Mouse (Mus musculus) forebrain, embryonic 15.5 days (tissue): ENCODE results near the gene A930033H14Rik. TPM values are rescaled to one million over a fixed set of nuclear protein-coding genes. Genes with fewer than 3 reads are reported as not detected.
A peak's percentile ranks its signal among the peaks of the same experiment; 100 is the strongest.

Experiments used
- ATAC-seq: fragments of 200-750 bp; cut with Nextera tagmentation; replicated peaks from 2 replicates; pipeline ENCODE4 v1.8.0; 2017; ENCODE audit warnings: mild to moderate bottlenecking, moderate TSS enrichment, moderate library complexity
- H3K27ac ChIP-seq: fragments of 300-500 bp; sonication (generic); replicated peaks from 2 replicates; pipeline ENCODE4 v1.5.1; 2015; ENCODE audit warnings: mild to moderate bottlenecking, inconsistent platforms
- H3K27me3 ChIP-seq: fragments of 300-500 bp; sonication (generic); 2 replicates; pipeline ENCODE4 v1.6.1; 2015; ENCODE audit warnings: inconsistent platforms
- H3K36me3 ChIP-seq: fragments of 300-500 bp; sonication (generic); 2 replicates; pipeline ENCODE4 v1.6.1; 2015; ENCODE audit warnings: mild to moderate bottlenecking, inconsistent platforms
- H3K4me1 ChIP-seq: fragments of 300-500 bp; sonication (generic); 2 replicates; pipeline ENCODE4 v1.6.1; 2015; ENCODE audit warnings: inconsistent platforms
- H3K4me2 ChIP-seq: fragments of 300-500 bp; sonication (generic); replicated peaks from 2 replicates; pipeline ENCODE4 v1.6.1; 2015; ENCODE audit warnings: mild to moderate bottlenecking, inconsistent platforms
- H3K4me3 ChIP-seq: fragments of 300-500 bp; sonication (generic); 2 replicates; pipeline ENCODE4 v1.5.1; 2015; ENCODE audit warnings: mild to moderate bottlenecking, inconsistent platforms
- H3K9ac ChIP-seq: fragments of 300-500 bp; sonication (generic); replicated peaks from 2 replicates; pipeline ENCODE4 v1.6.1; 2015; ENCODE audit warnings: mild to moderate bottlenecking, inconsistent platforms
- H3K9me3 ChIP-seq: fragments of 300-500 bp; sonication (generic); 2 replicates; pipeline ENCODE4 v1.6.1; 2016; ENCODE audit warnings: inconsistent platforms
- WGBS: fragments of 180-500 bp; shearing (Covaris S2); methylation state at CpG from one replicate; pipeline ENCODE4 v1.1.7; 2015; ENCODE audit warnings: mixed read lengths; 5-methylcytosine and 5-hydroxymethylcytosine counted together
- polyA plus RNA-seq: library from polyadenylated mRNA; unstranded; fragments of >200 nt; fragmentation: Nextera tagmentation; extraction: Ambion mirVana; gene quantifications from 2 replicates; pipeline ENCODE4 v1.2.1, GENCODE M21; 2015

Gene A930033H14Rik
- polyA plus RNA-seq, 1 experiment from 2014 or later: 1.2 TPM

DNA sequence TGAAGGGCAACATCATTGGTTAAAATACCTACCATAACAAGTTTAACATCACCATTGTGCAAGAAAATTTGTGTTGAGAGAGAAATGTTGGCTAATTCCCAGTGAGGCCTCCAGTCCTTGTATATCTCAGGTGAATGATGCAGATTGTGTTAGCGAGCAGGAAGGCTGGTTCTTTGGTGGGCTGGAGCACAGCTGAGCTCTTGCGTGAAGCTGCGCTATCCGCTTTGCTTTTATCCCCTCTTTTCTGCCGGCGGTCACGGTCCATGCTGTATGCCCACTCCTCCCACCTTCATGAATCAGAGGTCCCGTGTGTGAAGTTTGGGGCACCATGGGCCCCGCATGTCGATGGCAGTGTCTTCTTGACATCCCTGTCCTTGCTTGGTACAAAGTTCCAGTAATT, 2.9 kb downstream of the A930033H14Rik start:
- 93% methylated on average over 10 of the region's 10 CpGs for WGBS
- H3K27ac ChIP-seq: no peak overlapping the region
- no peak overlapping the region for H3K9ac ChIP-seq
- no peaks in the 10 kb centered on the region for H3K27me3 ChIP-seq
- H3K4me3 ChIP-seq: no peak overlapping the region
- peaks cover 17% of the 10 kb centered on the region for H3K4me1 ChIP-seq
- no peak overlapping the region for H3K4me2 ChIP-seq
- H3K36me3 ChIP-seq: no peaks in the 10 kb centered on the region
- ATAC-seq: no peak
- no peaks in the 10 kb centered on the region for H3K9me3 ChIP-seq

DNA sequence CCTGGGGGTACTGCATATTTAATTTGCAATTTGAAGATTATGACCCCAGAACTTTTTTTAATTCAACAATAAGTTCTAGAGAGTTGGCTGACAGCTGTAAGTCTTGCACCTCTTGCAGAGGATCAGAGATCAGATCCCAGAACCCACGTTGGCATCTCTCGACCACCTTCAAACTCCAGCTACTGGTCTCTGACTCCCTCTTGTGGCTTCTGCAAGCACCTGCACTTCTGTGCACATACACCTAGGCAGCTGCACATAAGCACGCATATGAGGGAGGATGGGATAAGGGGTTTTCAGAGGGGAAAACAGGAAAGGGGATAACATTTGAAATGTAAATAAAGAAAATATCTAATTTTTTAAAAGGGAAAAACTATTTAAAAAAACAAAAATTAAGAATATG, 4.2 kb downstream of the A930033H14Rik start:
- no peak for ATAC-seq
- H3K36me3 ChIP-seq: no peaks in the 10 kb centered on the region
- H3K4me1 ChIP-seq: peaks cover 9% of the 10 kb centered on the region
- H3K27ac ChIP-seq: no peak overlapping the region
- H3K9me3 ChIP-seq: no peaks in the 10 kb centered on the region
- no peak overlapping the region for H3K4me2 ChIP-seq
- WGBS: 96% methylated on average over 3 of the region's 3 CpGs
- no peak overlapping the region for H3K9ac ChIP-seq
- H3K4me3 ChIP-seq: no peak overlapping the region
- H3K27me3 ChIP-seq: no peaks in the 10 kb centered on the region

DNA sequence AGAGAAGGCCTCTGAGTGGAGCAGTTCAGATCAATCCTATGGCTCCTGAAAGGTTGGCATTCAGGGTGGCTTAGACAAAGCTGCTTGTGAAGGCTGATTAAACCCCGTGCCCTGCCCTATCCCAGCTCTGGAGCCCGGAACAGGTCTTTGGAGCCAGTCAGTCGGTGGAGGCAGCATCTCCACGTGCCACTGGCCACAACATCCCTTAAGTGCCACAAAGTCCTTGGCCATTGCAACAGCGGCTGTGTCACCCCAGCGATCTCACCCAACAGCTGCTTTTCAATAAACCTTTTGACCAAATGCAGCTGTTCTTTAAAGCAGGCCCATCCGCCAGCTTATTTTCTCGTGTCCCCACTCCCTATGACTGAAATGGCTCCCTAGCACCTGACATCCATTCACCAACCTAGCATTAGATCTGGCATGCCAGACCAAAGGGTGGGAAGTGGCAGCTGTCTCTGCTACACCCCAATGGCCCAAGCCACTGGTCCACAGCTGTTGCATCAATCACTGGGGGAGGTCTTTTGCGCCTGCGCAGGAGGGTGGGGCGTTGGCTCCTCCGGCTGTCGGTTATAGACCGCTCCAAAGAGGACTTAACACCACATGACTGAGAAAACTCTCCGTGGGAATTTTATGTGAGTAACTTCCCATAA, 4.8 kb downstream of the A930033H14Rik start:
- 85% methylated on average over 15 of the region's 15 CpGs for WGBS

DNA sequence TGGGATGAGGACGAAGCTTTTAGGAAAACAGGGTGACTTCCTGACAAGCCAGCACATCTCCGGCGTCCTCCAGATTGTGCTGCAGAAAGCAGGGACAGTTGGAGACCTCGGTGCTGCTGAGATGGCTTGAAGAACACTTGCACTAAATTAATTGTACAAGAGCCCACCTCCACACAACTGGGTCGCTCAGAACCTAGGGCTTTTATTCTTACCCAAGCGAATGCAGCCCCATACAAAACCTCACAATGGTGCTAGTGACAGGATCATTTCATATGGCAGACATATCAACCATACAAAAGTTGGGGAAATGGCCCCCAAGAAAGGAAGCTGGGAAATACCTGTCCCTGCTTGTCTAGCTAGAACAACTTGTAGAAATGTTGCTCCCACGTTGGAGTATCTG, 5.4 kb downstream of the A930033H14Rik start:
- Histone ChIP-seq H3K36me3 (no peaks in the 10 kb centered on the region), H3K4me2 (no peak overlapping the region)
- no peak for ATAC-seq

More for the DNA sequence above, 4.8 kb downstream of the A930033H14Rik start:
- Histone ChIP-seq H3K4me2 (no peak overlapping the region), H3K27ac (no peak overlapping the region), H3K4me1 (peaks cover 7% of the 10 kb centered on the region; the same call in 1 of the 2 replicates), H3K9me3 (no peaks in the 10 kb centered on the region), H3K9ac (no peak overlapping the region), H3K36me3 (no peaks in the 10 kb centered on the region), H3K27me3 (no peaks in the 10 kb centered on the region), H3K4me3 (no peak overlapping the region)
- ATAC-seq: no peak

DNA sequence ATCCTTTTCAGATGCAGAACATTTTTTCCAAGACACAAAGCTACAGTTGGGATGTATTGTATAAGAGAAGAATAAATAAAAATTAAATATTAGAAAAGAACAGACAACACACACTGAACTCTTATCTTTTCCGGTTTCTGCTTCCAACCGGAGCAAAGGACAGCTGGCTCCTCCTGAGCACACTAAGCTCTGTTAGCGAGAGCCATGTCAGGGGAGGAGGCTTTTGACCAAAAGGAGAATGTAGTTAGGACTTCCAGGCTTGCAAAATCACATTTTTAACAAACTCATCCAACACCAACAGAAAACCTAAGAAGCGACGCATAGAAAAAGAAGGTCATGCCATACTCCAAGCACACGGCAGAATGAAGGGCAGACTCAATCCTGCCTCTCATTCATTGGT, 6.8 kb downstream of the A930033H14Rik start:
- H3K9ac ChIP-seq: no peak overlapping the region
- H3K4me1 ChIP-seq: no peaks in the 10 kb centered on the region
- no peak overlapping the region for H3K4me3 ChIP-seq
- WGBS: 91% methylated on average over 6 of the region's 6 CpGs
- no peaks in the 10 kb centered on the region for H3K9me3 ChIP-seq
- H3K36me3 ChIP-seq: no peaks in the 10 kb centered on the region
- ATAC-seq: no peak
- no peak overlapping the region for H3K27ac ChIP-seq
- no peak overlapping the region for H3K4me2 ChIP-seq
- H3K27me3 ChIP-seq: no peaks in the 10 kb centered on the region

More for the DNA sequence above, 5.4 kb downstream of the A930033H14Rik start:
- Histone ChIP-seq H3K4me3 (no peak overlapping the region), H3K9me3 (no peaks in the 10 kb centered on the region), H3K27ac (no peak overlapping the region), H3K9ac (no peak overlapping the region), H3K27me3 (no peaks in the 10 kb centered on the region), H3K4me1 (peaks cover 7% of the 10 kb centered on the region; the same call in 1 of the 2 replicates)
- 81% methylated on average over 7 of the region's 7 CpGs for WGBS

DNA sequence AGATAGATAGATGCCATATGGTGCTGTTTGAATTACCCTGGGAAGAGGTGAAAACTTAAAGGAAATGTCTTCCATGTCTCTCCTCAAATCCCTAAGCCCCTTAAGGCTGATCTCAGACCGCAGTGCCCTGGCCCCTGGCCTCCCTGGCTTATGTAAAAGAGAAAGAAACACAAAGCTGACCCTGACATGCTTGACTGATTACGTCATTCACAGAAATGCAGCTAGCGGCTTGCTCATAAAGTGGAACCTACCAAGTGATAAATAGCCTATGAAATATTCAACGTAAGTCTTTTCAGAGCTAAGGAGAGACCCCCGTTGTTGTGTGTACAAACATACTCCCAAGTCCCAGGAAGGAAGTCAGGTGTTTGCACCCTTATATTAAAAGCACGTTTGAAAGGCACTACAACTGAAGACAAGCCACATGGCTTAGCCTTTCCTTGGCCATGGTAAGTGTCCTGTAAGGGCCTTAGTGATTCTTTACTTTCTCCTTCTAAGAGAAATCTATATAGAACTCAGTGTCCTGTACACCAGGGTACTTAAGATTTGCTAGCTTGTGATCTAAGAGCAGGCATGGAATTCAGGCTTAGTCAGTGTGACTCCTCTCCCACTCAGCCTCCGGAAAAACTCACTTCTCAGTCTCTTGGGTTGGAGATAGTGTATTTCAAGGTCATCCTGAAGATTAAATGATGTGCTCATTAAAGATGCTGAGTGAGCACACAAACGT, 8.1 kb downstream of the A930033H14Rik start:
- H3K9me3 ChIP-seq: no peaks in the 10 kb centered on the region
- H3K4me2 ChIP-seq: no peak overlapping the region
- no peak overlapping the region for H3K9ac ChIP-seq
- H3K4me3 ChIP-seq: no peak overlapping the region
- H3K36me3 ChIP-seq: no peaks in the 10 kb centered on the region
- ATAC-seq: no peak
- H3K27ac ChIP-seq: no peak overlapping the region
- no peaks in the 10 kb centered on the region for H3K27me3 ChIP-seq
- H3K4me1 ChIP-seq: no peaks in the 10 kb centered on the region
- WGBS: 22% methylated on average over 8 of the region's 8 CpGs

DNA sequence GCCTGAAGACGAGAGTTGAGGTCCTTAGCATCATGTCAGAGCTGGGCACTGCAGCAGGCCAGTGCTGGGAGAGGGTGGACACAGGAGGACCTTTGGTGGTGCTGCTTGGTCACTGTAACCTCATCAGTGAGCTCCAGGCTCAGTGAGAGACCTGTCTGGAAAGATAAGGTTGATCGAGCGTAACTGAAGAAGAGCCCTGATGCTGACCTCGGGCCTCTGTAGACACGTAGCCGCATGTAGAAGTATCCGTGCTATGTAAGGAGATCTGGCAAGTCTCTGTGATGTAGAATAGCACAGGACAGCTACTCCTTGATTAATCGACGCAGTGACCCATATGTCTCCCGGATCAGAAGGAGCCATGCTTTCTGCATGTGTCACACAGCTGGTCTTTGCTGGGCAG, 19.2 kb downstream of the A930033H14Rik start:
- 95% methylated on average over 10 of the region's 10 CpGs for WGBS
- no peak overlapping the region for H3K9ac ChIP-seq
- no peaks in the 10 kb centered on the region for H3K9me3 ChIP-seq
- no peak for ATAC-seq
- H3K4me1 ChIP-seq: no peaks in the 10 kb centered on the region
- no peaks in the 10 kb centered on the region for H3K36me3 ChIP-seq
- H3K4me3 ChIP-seq: no peak overlapping the region
- no peak overlapping the region for H3K4me2 ChIP-seq
- no peak overlapping the region for H3K27ac ChIP-seq
- H3K27me3 ChIP-seq: no peaks in the 10 kb centered on the region

DNA sequence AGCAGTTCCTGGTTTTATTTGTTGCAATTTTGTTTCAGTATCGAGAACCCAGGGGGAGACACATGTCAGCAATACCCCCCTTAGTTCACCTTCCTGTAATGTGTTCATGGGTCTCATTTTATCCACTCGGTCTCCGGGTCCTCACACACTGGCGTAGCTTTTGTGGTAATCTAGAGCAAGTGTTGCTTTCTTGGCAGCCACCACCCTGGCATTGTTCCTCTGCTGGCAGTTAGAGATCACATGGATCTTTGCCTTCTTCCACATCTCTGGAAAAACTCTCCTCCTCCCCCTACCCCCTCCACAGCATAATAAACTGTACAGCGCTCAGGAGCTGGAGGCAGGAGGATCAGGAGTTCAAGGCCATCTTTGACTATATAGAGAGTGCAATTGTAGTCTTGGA, 20.6 kb downstream of the A930033H14Rik start:
- no peaks in the 10 kb centered on the region for H3K4me1 ChIP-seq
- no peaks in the 10 kb centered on the region for H3K36me3 ChIP-seq
- H3K4me3 ChIP-seq: no peak overlapping the region
- no peak overlapping the region for H3K9ac ChIP-seq
- H3K4me2 ChIP-seq: no peak overlapping the region
- ATAC-seq: no peak
- 77% methylated on average over 5 of the region's 5 CpGs for WGBS
- no peaks in the 10 kb centered on the region for H3K27me3 ChIP-seq
- H3K9me3 ChIP-seq: no peaks in the 10 kb centered on the region
- H3K27ac ChIP-seq: no peak overlapping the region

DNA sequence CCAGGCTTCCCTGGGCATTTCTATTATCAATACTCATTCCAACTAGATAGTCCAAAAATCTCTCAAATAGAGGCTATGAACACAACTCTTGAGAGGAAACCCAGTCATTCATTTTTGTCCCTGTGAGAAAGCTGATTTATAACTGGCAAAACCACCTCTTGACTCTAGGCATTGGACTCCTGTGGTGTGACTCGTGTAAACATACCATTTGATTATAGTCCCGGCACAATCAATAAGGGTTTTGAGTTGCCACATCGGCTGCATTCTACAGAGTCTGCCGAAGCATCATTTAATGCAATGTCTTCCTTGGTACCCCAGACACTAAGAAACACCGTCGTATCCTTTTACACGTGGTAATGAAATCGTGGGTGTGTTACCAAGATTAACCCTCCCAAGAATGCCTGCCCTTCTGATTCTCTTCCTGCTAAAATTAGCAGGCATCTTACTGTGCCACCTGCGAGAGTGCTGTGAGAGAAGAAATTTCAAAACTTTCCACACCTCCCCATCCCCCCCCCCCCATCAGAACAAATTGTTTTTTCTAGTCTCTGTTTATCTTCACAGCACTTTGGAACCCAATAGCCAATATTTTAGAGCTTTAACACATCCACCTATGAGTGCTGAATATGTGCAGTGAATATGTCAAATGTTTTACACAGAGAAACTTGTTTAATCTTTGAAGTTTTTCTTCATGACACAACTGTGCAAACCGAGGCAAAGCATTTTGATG, 22.3 kb downstream of the A930033H14Rik start:
- H3K36me3 ChIP-seq: no peaks in the 10 kb centered on the region
- no peak overlapping the region for H3K4me3 ChIP-seq
- no peak overlapping the region for H3K27ac ChIP-seq
- no peak overlapping the region for H3K4me2 ChIP-seq
- WGBS: 84% methylated on average over 10 of the region's 10 CpGs
- no peaks in the 10 kb centered on the region for H3K4me1 ChIP-seq
- no peaks in the 10 kb centered on the region for H3K9me3 ChIP-seq
- H3K27me3 ChIP-seq: no peaks in the 10 kb centered on the region
- no peak overlapping the region for H3K9ac ChIP-seq
- ATAC-seq: no peak

DNA sequence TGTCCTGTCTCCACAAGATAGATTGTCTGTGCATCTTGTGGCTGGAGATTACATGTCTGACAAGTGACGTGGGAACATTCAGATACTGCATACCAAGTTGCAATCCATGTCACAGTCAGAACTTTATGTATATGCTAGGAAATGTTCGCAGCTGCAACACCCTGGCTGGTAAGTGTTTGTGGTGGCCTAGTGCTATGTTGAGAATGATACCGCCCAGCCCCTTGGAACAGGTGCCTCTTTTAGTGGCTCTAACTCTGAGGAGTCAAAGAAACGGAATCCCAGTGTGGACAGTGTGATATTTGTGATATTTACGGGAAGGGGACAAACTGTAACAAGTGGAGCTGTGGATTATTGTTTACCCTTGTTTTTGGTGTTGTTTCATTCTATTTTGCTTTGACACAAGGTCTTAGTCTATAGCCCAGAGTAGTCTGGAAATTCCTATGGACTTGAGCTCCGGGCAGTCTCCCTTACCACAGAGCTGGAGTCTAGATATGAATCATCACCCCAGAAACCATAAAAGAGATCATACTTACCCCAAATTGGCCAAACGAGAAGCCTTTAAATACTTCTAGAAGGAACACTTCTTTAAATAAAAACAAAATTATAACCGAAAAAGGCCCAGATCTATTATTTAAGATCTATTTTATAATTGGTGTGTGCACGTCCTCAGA, 25.0 kb downstream of the A930033H14Rik start:
- ATAC-seq: no peak
- WGBS: 87% methylated on average over 9 of the region's 9 CpGs
- Histone ChIP-seq H3K27ac (no peak overlapping the region), H3K27me3 (no peaks in the 10 kb centered on the region), H3K9me3 (no peaks in the 10 kb centered on the region), H3K36me3 (no peaks in the 10 kb centered on the region), H3K4me2 (no peak overlapping the region), H3K4me1 (no peaks in the 10 kb centered on the region), H3K4me3 (no peak overlapping the region), H3K9ac (no peak overlapping the region)

DNA sequence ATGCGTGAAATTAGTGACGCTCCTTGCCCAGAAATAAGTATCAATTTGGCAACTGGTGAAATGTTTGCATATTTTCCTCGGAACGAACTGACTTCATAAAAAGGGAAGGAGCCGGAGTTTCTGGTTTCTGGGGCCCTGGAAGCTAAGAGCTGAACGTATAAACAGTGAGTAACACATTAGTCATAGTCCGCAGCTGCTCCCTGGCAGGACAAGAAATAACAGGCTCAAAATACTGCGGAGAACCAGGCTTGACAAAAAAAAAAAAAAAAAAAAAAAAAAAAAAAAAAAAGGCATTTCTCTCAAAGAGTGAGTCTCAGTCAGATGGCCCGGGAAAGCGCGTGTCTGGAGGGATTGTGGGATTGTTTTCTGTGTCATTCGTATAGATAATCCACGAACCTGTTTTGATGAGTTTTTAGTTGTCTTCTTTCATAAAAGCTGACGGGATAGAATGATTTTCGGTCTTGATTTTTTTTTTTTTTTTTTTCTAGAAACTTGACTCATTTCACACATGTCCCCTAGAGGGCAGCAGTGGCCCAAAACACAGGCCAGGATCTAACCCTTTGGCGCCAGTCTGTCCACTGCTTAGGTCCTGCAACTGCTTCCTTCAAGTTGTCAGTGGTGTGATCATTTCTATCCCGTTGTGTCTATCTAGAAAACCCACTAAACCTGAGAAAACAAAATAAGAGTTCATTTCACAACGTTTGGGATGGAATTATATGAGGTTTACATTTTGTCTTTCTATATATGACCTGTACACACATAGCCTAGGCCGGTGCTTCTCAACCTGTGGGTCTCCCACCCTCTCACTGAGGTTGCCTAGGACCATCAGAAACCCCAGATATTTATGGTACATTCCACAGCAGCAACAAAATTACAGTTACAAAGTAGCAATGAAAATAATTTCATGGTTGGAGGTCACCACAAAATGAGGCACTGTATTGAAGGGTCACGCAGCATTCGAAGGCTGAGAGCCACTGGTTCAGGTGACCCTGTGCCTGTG, 26.7 kb downstream of the A930033H14Rik start:
- Histone ChIP-seq H3K9me3 (no peaks in the 10 kb centered on the region), H3K36me3 (no peaks in the 10 kb centered on the region), H3K4me3 (peak overlapping the region; percentile 30), H3K27ac (no peak overlapping the region), H3K4me2 (peak overlapping the region; percentile 41), H3K27me3 (no peaks in the 10 kb centered on the region), H3K9ac (no peak overlapping the region), H3K4me1 (no peaks in the 10 kb centered on the region)
- 20% methylated on average over 21 of the region's 21 CpGs for WGBS
- peak; percentile 80; the same call in 1 of the 2 replicates for ATAC-seq
